Mouse (Mus musculus) CH12.LX (cell line): ENCODE measurements around the gene Plcb3.

Experiments used
- CHD2 ChIP-seq: IDR thresholded peaks from 2 replicates; pipeline ENCODE4 v1.6.1; 2011; ENCODE audit warnings: low read length, improper control_type of control experiment
- HCFC1 ChIP-seq: IDR thresholded peaks from 2 replicates; pipeline ENCODE4 v1.6.1; 2012; ENCODE audit warnings: low read depth, mild to moderate bottlenecking, inconsistent platforms, low read length, improper control_type of control experiment
- POLR2AphosphoS2 ChIP-seq: IDR thresholded peaks from 2 replicates; pipeline ENCODE4 v1.6.1; 2011; ENCODE audit warnings: low read depth, low read length, improper control_type of control experiment

- TF ChIP-seq HCFC1 = peak; percentile 70
- peak; percentile 91 for TF ChIP-seq CHD2
- TF ChIP-seq POLR2AphosphoS2 = no peak; the same call in 1 of the 2 replicates
Measured at GRCm38 (mm10) chr19:7017541-7018457, 41.5 kb upstream of the Plcb3 start.
